Mouse (Mus musculus) adrenal gland, postnatal 10 days (tissue): ENCODE data around the gene Lamb2. TPM values are rescaled to one million over a fixed set of nuclear protein-coding genes. Genes with fewer than 3 reads are reported as not detected.

Experiments
- DNase-seq: peaks from one replicate; pipeline ENCODE4 v3.0.0; 2021; ENCODE audit warnings: mixed read lengths
- total RNA-seq, 2 experiments: library from RNA; stranded (reverse); gene quantifications; 2 replicates each; pipeline ENCODE4 v1.2.3; 2021

The Lamb2 gene
- total RNA-seq, 2 experiments from 2014 or later = 108 to 131 TPM

- peak; percentile 32 for DNase-seq
Observed at GRCm38 (mm10) chr9:108461181-108461631, 18.3 kb upstream of the Lamb2 start, which contains the start of gene Klhdc8b. Klhdc8b (minus strand) TSS chr9:108461581.

- no peak for DNase-seq
Observed at GRCm38 (mm10) chr9:108461675-108462074, 17.9 kb upstream of the Lamb2 start.

GRCm38 (mm10) chr9:108462192-108462591 lies 17.3 kb upstream of the Lamb2 start:
- DNase-seq = peak; percentile 30

- peak; percentile 47 for DNase-seq
Observed at GRCm38 (mm10) chr9:108463713-108464112, 15.8 kb upstream of the Lamb2 start.

GRCm38 (mm10) chr9:108466219-108466618 lies 13.3 kb upstream of the Lamb2 start:
- DNase-seq = no peak

GRCm38 (mm10) chr9:108469430-108469829 lies 10.1 kb upstream of the Lamb2 start:
- DNase-seq = no peak

- no peak for DNase-seq
Observed at GRCm38 (mm10) chr9:108469845-108470244, 9.7 kb upstream of the Lamb2 start.

- DNase-seq = no peak
Observed at GRCm38 (mm10) chr9:108474528-108474927, 5.0 kb upstream of the Lamb2 start.

- DNase-seq = peak; percentile 88
Observed at GRCm38 (mm10) chr9:108478638-108479156, 839 bp upstream of the Lamb2 start.

- DNase-seq = peak; percentile 29
Observed at GRCm38 (mm10) chr9:108479241-108479640, 295 bp upstream of the Lamb2 start.

- no peak for DNase-seq
Observed at GRCm38 (mm10) chr9:108480813-108481519, 1.4 kb downstream of the Lamb2 start.

- DNase-seq = no peak
Observed at GRCm38 (mm10) chr9:108481520-108482210, 2.1 kb downstream of the Lamb2 start.

GRCm38 (mm10) chr9:108483051-108483790 lies 3.7 kb downstream of the Lamb2 start:
- no peak for DNase-seq

GRCm38 (mm10) chr9:108484021-108484420 lies 4.5 kb downstream of the Lamb2 start:
- DNase-seq = no peak

GRCm38 (mm10) chr9:108485301-108485875 lies 5.9 kb downstream of the Lamb2 start:
- DNase-seq = no peak

GRCm38 (mm10) chr9:108486973-108487530 lies 7.5 kb downstream of the Lamb2 start:
- DNase-seq = no peak

GRCm38 (mm10) chr9:108488403-108488802 lies 8.9 kb downstream of the Lamb2 start:
- no peak for DNase-seq

- DNase-seq = no peak
Observed at GRCm38 (mm10) chr9:108489215-108489614, 9.7 kb downstream of the Lamb2 start.

- no peak for DNase-seq
Observed at GRCm38 (mm10) chr9:108489702-108490558, 10.4 kb downstream of the Lamb2 start.

- peak; percentile 96 for DNase-seq
Observed at GRCm38 (mm10) chr9:108490559-108491285, 11.2 kb downstream of the Lamb2 start, which contains the start of gene Usp19. Usp19 (plus strand) TSS chr9:108490602.
